ENCODE assay signal across 24 mouse cellular contexts in genomic region chr19:46785633-46786032, GRCm38 (mm10).
"Had no signal": no experiment of that assay in that cellular context is flagged by ENCODE, and none has a peak within 500 bp of the region (broad histone marks: within the 10 kb centered on the region; RNA-seq: fewer than 3 reads in every experiment).

No protein-coding gene starts in this region.

- H3K36me3 ChIP-seq: heart, embryonic 13.5 days; heart, embryonic 15.5 days; intestine, embryonic 15.5 days; limb, embryonic 10.5 days; limb, embryonic 12.5 days; liver, embryonic 13.5 days had no signal

- DNase-seq: gastrocnemius, adult 2 months; gastrocnemius, postnatal 10 days; gastrocnemius, postnatal 25 days; heart, adult 2 months; heart, postnatal 14 days; heart, postnatal 36 days; kidney, adult 18-20 months; kidney, postnatal 10 days; kidney, postnatal 25 days; liver; liver, embryonic 13.5 days had no signal

- H3K9ac ChIP-seq: heart, embryonic 13.5 days; heart, embryonic 15.5 days; hindbrain, embryonic 14.5 days; intestine, embryonic 15.5 days; limb, embryonic 12.5 days; liver, embryonic 13.5 days had no signal

- H3K4me3 ChIP-seq: gastrocnemius, adult 2 months; heart, adult 2 months; heart, embryonic 13.5 days; heart, embryonic 15.5 days; intestine, embryonic 15.5 days; layer of hippocampus, adult 2 months; left cerebral cortex, adult 2 months; limb, embryonic 10.5 days; limb, embryonic 12.5 days; liver, embryonic 13.5 days had no signal

- H3K27me3 ChIP-seq: heart, embryonic 13.5 days; heart, embryonic 15.5 days; intestine, embryonic 15.5 days; liver, embryonic 13.5 days had no signal

- H3K9me3 ChIP-seq: heart, embryonic 13.5 days; heart, embryonic 15.5 days; intestine, embryonic 15.5 days; limb, embryonic 10.5 days; limb, embryonic 12.5 days; liver, embryonic 13.5 days had no signal

- H3K27ac ChIP-seq: gastrocnemius, adult 2 months; heart, adult 2 months; heart, embryonic 13.5 days; heart, embryonic 15.5 days; hindbrain, embryonic 14.5 days; layer of hippocampus, adult 2 months; left cerebral cortex, adult 2 months; limb, embryonic 10.5 days; limb, embryonic 12.5 days; liver, embryonic 13.5 days had no signal

- ATAC-seq: hindbrain, embryonic 16.5 days; inflammation-experienced regulatory T-cells, adult 6 months; intestine, embryonic 15.5 days; intestine, postnatal 0 days had no signal

- H3K4me2 ChIP-seq: heart, embryonic 11.5 days; heart, embryonic 13.5 days; heart, embryonic 15.5 days; hindbrain, embryonic 14.5 days; intestine, embryonic 15.5 days; limb, embryonic 12.5 days; liver, embryonic 11.5 days; liver, embryonic 13.5 days had no signal

- H3K4me1 ChIP-seq: heart, embryonic 15.5 days; limb, embryonic 10.5 days; limb, embryonic 12.5 days had no signal
